Mouse (Mus musculus) right cerebral cortex, postnatal 25 days (tissue): Measurements from ENCODE around the gene Myof.

ENCODE experiments used
- DNase-seq: peaks from one replicate; pipeline ENCODE4 v3.0.0; 2022

Myof gene

DNA sequence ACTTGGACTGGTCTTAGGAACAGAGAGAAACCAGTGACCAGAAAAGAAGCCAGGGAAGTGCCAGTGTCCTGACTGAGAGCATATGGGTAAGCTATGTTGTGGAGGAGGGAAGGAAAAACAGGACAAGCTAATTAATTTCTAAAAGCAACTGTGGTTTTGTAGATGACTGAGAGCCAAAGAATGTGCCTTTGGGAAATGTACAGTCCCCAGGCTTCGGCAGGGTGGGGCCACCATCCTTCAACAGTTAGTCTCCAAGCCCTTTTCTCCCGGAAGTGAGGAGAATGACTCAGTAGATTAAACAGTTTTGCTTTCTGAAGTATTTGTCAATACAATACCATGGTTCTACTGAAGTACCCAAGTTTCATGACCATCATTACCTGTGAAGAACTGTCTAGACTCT is 5.1 kb downstream of the Myof start:
- DNase-seq: no peak

- DNase-seq: no peak
Observed at GRCm38 (mm10) chr19:38035766-38036165, 7.6 kb downstream of the Myof start.

DNA sequence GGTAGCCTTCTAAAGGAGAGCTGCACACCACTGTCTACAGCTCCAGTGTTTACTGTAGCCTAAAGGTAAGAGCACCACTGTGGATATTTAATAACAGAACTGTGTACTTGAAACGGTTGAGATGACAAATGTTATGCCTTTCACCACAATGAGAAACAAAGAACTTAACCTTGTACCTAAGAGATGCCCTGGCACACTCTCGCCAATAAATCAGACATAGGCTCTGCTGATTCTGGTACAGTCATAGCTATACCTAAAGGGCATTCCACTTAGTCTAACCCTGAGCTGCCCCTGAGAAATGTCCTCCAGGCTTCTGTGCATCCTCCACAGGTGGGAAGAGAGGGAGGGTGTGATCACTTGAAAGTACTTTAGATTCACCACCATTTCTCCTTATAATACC is 8.7 kb downstream of the Myof start:
- DNase-seq: no peak

DNA sequence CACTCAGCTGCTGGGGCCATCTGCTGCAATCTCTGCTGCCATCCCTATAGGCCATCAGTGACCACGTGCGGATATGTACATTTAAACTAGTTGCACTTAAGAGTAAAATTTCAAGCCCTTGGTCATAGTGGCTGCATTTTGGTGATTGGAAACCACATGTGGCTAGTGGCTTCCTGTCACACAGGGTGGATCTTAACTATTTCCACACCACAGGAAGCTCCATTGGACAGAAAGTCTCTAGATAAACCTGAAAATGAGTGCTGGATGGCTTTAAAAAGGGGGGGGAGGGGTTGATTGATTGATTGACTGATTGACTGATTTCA is 9.7 kb downstream of the Myof start:
- no peak for DNase-seq

- DNase-seq: no peak
Observed at GRCm38 (mm10) chr19:38032993-38033734, 10.2 kb downstream of the Myof start.

DNA sequence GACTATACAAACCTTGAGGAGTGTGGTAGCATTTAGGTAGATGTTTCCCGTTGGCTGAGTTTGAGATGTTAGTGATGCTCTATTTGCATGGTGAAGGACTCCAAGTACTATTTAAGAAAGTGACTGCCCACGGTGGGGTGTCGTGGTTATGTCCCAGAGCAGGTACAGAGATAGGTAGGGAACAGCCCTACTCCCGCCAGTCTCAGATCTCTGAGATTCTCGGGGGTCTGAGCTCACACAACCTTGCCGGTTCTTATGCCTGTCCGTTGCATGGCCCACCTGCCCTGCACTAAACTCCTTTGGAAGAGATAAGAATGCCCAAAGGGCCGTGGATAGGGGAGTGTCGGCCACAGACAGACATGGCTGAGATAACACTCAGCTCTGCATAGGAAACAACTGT is 12.2 kb downstream of the Myof start:
- no peak for DNase-seq

- no peak for DNase-seq
Observed at GRCm38 (mm10) chr19:38030673-38031137, 12.7 kb downstream of the Myof start.

DNA sequence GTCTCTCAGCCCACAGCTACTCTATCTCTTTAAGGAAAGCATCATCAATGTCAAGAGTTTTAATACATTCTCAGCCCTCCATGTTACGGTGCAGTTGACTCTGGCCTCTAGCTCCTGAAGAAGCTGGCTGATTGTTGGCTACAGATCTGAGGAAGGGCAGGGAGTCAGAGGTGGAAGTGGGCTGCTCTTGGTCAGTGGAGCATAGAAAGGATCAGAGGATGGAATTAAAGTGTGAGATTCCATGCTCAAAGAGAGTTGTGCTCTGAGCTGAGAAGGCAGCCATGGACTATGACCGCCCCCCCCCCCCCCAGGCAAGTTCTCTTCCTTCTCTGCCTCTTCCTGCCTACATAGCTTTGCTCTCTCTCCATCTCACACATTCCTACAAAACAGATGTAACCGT is 13.5 kb downstream of the Myof start:
- no peak for DNase-seq

DNA sequence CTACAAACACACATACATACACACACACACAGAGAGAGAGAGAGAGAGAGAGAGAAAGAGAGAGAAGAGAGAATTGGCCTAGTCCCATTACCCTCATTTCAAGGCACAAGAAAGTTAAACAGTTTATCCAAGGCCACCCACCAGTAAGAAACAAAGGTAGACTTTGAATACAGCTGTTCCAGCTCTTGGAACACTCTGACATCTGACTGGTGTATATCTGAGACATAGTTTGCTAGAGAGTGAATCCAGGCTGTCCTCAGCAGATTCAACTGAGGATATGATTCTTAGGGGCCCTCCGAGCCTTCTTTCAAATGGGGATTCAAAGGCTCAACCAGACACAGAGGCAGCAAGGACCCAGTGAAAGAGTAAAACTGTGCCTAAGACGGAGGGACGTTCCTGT is 14.1 kb downstream of the Myof start:
- no peak for DNase-seq

- DNase-seq: no peak
Observed at GRCm38 (mm10) chr19:38027881-38028521, 15.4 kb downstream of the Myof start.

DNA sequence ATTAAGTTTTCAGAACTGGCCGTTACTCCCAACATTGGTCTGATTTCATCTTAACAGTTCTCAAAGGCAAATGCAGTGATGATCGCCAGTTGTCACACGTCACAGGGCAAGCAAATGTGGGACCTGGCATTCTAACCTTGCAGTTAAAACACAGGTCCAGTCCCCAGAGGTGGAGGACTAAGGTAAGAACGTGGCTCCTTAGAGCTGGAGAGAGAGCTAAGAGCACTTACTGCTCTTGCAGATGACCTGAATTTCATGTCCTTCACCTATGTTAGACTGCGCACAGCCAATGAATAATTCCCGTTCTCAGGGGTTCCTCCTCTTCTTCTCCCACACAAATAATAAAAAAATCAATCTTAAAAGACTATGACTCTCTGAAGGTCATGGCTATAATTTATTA is 16.0 kb downstream of the Myof start:
- DNase-seq: no peak

- no peak for DNase-seq
Observed at GRCm38 (mm10) chr19:38026211-38026624, 17.2 kb downstream of the Myof start.

- no peak for DNase-seq
Observed at GRCm38 (mm10) chr19:38025254-38026041, 17.9 kb downstream of the Myof start.

- no peak for DNase-seq
Observed at GRCm38 (mm10) chr19:38023603-38024002, 19.8 kb downstream of the Myof start.

GRCm38 (mm10) chr19:38022710-38023109 is 20.7 kb downstream of the Myof start:
- DNase-seq: no peak

- no peak for DNase-seq
Observed at GRCm38 (mm10) chr19:38015873-38016254, 27.5 kb downstream of the Myof start.

DNA sequence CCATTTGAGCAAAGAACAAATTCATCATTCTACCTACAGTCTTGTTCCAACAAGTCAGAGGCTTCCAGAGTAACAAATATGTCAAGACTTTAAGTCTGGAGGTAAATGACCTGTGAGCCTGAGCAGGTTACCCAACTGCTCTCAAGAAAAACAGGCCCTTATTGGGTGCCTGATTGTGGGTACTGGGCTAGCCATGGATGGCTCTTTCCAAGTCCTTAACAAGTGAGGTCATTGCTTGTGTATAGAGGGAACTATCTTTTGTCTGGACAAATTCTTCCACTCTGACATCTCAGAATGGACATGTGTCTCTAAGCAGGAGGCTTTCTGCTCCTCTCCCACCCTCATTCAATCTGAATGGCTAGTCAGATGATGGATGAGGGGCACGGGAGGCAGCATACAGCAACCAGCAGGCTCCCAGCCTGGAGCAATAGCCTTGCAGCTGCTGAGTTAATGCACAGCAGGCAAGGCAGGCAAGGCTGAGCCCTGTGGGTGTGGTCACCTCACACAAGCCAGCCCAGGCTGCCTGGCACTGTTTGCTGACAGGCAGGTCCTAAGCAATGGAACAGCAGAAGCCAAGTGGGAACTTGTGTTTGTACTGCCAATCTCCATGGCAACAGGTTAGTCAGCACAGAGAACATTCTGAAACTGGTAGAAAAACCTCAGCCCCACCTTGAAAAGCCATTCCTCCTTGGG is 28.1 kb downstream of the Myof start:
- peak; percentile 67 for DNase-seq

DNA sequence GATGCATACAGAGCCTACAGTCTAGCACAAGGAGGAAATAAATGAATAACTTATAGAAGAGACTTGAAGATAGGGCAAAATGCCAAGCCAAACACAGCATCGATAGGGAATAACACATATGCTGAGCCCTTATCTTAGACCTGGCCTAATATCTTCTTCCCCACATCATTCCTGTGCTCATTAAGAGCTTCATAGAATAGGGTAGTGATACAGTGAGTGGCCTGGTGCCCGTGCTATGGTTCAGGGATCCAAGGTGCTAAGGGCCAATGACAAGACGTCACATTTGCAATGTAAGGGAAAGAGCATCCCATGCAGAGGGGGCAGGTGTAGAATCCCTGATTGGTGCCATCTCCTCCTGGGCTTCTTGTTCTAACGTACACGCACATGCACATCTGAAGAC is 28.9 kb downstream of the Myof start:
- no peak for DNase-seq

GRCm38 (mm10) chr19:38011379-38011778 is 32.0 kb downstream of the Myof start:
- DNase-seq: no peak

- no peak for DNase-seq
Observed at GRCm38 (mm10) chr19:38004809-38005380, 38.5 kb downstream of the Myof start.

GRCm38 (mm10) chr19:38003671-38004521 is 39.5 kb downstream of the Myof start:
- DNase-seq: no peak

DNA sequence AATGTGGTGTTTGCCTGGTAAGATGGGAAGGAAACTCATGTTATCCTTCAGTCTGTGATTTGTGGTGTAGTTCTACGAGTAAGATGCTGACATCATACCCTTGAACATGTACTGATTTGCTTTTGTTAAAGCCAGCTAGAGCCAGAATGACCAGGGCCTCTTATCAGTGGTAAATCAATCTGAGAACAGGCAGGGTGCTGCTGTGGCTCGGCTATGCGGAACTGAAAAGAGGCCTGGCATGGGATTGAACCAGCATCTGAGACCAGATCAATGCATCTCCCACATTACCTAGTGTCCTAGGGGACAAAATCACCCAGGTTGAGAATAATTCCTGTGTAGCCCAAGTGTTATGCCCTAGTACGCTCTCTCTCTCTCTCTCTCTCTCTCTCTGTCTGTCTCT is 40.6 kb downstream of the Myof start:
- DNase-seq: no peak
